Mouse (Mus musculus) midbrain, embryonic 16.5 days (tissue): ENCODE data around the gene Cp. TPM values are rescaled to one million over a fixed set of nuclear protein-coding genes. Genes with fewer than 3 reads are reported as not detected.
"Not testable (repeated sequence)": the region's sequence is repeated elsewhere in the genome, so short reads cannot be mapped to it uniquely, and the experiment has no call there.

Experiments used
- ATAC-seq: fragments of 200-750 bp; cut with Nextera tagmentation; 2 replicates; pipeline ENCODE4 v1.8.0; 2017; ENCODE audit warnings: moderate TSS enrichment
- H3K27ac ChIP-seq: fragments of 300-500 bp; sonication (generic); 2 replicates; pipeline ENCODE4 v1.5.1; 2014; ENCODE audit warnings: mild to moderate bottlenecking, low read length, mixed read lengths
- H3K27me3 ChIP-seq: fragments of 300-500 bp; sonication (generic); 2 replicates; pipeline ENCODE4 v1.6.1; 2014; ENCODE audit warnings: low read depth, low read length, mixed read lengths; ENCODE audit not compliant: control insufficient read depth, insufficient read depth
- H3K36me3 ChIP-seq: fragments of 300-500 bp; sonication (generic); 2 replicates; pipeline ENCODE4 v1.6.1; 2014; ENCODE audit warnings: mild to moderate bottlenecking, low read length, moderate library complexity, mixed read lengths; ENCODE audit not compliant: control insufficient read depth, insufficient read depth
- H3K4me1 ChIP-seq: fragments of 300-500 bp; sonication (generic); 2 replicates; pipeline ENCODE4 v1.6.1; 2014; ENCODE audit warnings: mild to moderate bottlenecking, low read length, mixed read lengths; ENCODE audit not compliant: control insufficient read depth, insufficient read depth
- H3K4me2 ChIP-seq: fragments of 300-500 bp; sonication (generic); 2 replicates; pipeline ENCODE4 v1.6.1; 2014; ENCODE audit warnings: mild to moderate bottlenecking, low read length, mixed read lengths
- H3K4me3 ChIP-seq: fragments of 300-500 bp; sonication (generic); 2 replicates; pipeline ENCODE4 v1.5.1; 2014; ENCODE audit warnings: low read depth, mild to moderate bottlenecking, low read length, moderate library complexity, mixed read lengths
- H3K9ac ChIP-seq: fragments of 300-500 bp; sonication (generic); 2 replicates; pipeline ENCODE4 v1.6.1; 2014; ENCODE audit warnings: low read depth, low read length, mixed read lengths
- H3K9me3 ChIP-seq: fragments of 300-500 bp; sonication (generic); replicated peaks from 2 replicates; pipeline ENCODE4 v1.6.1; 2014; ENCODE audit warnings: mild to moderate bottlenecking, low read length, mixed read lengths; ENCODE audit not compliant: control insufficient read depth, poor library complexity, severe bottlenecking
- WGBS: fragments of 180-500 bp; shearing (Covaris S2); extraction: QIAGEN DNeasy Blood & Tissue Kit; methylation state at CpG from one replicate; pipeline ENCODE4 v1.1.7; 2014; 5-methylcytosine and 5-hydroxymethylcytosine counted together
- polyA plus RNA-seq: library from polyadenylated mRNA; unstranded; fragments of >200 nt; fragmentation: Nextera tagmentation; extraction: Ambion mirVana; gene quantifications from 2 replicates; pipeline ENCODE4 v1.2.1, GENCODE M21; 2015

Cp gene
- polyA plus RNA-seq, 1 experiment from 2014 or later, result 10.2 TPM

DNA sequence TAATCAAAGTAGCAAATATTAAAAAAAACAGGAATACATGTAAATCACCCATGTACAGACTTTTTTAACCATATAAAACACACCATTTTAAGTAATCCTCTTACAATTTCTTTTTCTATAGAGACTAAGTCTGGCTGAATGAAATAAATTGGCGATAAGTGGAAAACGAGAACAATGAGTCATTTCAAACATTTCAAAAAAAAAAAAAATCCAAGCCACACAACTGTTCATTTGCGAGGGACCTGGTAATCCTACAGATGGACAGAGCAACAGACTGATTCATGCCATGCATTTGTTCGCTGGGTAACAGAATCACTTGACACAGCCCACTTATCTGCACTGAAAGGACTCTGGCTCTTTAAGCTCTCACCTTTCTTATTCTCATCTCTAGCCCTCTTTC is 35.5 kb downstream of the Cp start:
- ATAC-seq, result no peak
- no peak overlapping the region for H3K27ac ChIP-seq
- no peak overlapping the region for H3K4me3 ChIP-seq
- H3K9me3 ChIP-seq, result no peaks in the 10 kb centered on the region
- no peaks in the 10 kb centered on the region for H3K36me3 ChIP-seq
- H3K4me1 ChIP-seq, result no peaks in the 10 kb centered on the region
- no peaks in the 10 kb centered on the region for H3K27me3 ChIP-seq
- no peak overlapping the region for H3K4me2 ChIP-seq
- WGBS, result 51% methylated on average over 4 of the region's 4 CpGs
- no peak overlapping the region for H3K9ac ChIP-seq

DNA sequence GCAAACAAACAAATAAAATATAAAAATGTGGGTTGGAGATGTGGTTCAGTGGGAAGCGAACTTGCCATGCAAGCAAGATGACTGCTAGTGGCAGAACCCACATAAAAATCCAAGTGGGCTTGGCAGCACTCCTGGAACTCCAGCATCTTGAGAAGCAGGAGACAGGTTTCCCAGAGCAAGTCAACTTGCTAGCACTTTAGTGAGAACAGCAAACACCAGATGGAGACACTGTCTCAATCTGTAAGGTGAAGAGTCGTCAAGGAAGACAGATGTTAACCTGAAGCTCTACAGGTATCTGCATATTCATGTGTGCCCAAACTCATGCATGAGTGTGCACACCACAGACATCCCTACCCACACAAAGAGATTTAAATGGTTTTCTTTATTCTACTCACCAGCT is 42.7 kb downstream of the Cp start:
- no peak for ATAC-seq
- Histone ChIP-seq H3K4me2 (no peak overlapping the region), H3K36me3 (peaks cover 10% of the 10 kb centered on the region), H3K9ac (no peak overlapping the region), H3K4me3 (no peak overlapping the region), H3K9me3 (no peaks in the 10 kb centered on the region), H3K27ac (no peak overlapping the region), H3K27me3 (no peaks in the 10 kb centered on the region), H3K4me1 (no peaks in the 10 kb centered on the region)
- 85% methylated on average over 2 of the region's 2 CpGs for WGBS

DNA sequence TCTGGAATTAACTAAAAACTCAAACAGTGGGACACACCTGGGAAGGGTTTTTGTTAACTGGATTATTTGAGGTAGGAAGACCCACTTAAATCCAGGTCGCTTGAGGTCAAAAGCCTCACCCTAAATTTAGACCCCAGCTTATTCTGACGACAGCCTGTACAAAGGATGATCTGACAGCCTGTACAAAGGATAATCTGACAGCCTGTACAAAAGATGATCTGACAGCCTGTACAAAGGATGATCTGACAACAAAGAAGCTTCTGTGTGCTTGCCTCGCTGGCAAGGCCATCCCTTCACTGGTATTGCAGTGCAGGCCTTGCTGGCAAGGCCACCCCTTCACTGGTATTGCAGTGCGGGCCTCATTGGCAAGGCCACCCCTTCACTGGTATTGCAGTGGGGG is 44.0 kb downstream of the Cp start:
- WGBS, result 52% methylated on average over 4 of the region's 4 CpGs
- no peak overlapping the region for H3K27ac ChIP-seq
- H3K4me3 ChIP-seq, result no peak overlapping the region
- H3K9me3 ChIP-seq, result no peaks in the 10 kb centered on the region
- H3K4me1 ChIP-seq, result no peaks in the 10 kb centered on the region
- H3K27me3 ChIP-seq, result no peaks in the 10 kb centered on the region
- H3K9ac ChIP-seq, result no peak overlapping the region
- H3K4me2 ChIP-seq, result no peak overlapping the region
- ATAC-seq, result no peak
- peaks cover 10% of the 10 kb centered on the region for H3K36me3 ChIP-seq

DNA sequence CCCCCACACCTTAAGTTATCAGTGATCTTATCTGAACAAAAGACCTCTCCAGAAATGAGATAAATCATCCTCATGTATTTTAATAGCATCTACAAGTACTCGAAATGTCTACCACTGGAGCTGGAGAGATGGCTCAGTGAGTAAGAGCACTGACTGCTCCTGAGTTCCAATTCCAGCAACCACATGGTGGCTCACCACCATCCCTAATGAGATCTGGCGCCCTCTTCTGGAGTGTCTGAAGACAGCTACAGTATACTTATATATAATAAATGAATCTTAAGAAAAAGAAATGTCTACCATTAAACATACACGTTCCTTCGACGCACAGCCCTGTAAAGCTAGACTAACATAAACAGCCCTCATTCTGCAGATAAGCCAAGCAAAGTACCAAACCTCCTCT is 45.9 kb downstream of the Cp start:
- no peaks in the 10 kb centered on the region for H3K4me1 ChIP-seq
- no peaks in the 10 kb centered on the region for H3K9me3 ChIP-seq
- WGBS, result 78% methylated on average over 5 of the region's 5 CpGs
- no peaks in the 10 kb centered on the region for H3K27me3 ChIP-seq
- H3K9ac ChIP-seq, result no peak overlapping the region
- H3K4me2 ChIP-seq, result no peak overlapping the region
- H3K4me3 ChIP-seq, result no peak overlapping the region
- no peak for ATAC-seq
- no peak overlapping the region for H3K27ac ChIP-seq
- H3K36me3 ChIP-seq, result peaks cover 10% of the 10 kb centered on the region

DNA sequence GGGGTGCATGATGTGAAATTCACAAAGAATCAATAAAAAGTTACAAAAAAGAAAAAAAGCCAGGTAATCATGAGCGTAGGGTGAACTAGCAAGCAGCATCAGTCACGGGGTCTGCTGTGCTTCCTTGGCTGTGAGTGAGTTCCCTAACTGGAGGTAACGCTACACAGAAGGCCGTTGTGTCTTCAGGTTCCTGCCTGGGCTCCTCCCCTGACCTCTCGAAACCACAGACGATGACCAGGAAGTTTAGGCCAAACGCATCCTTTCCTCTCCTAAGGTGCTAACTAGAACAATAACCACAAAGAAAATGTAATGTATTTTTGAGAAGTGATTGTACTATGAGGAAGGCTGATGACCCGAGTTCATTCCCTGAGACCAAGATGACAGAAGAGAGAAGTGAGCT is 47.6 kb downstream of the Cp start:
- WGBS, result 94% methylated on average over 8 of the region's 8 CpGs
- Histone ChIP-seq H3K36me3 (peaks cover 8% of the 10 kb centered on the region), H3K27me3 (no peaks in the 10 kb centered on the region), H3K27ac (no peak overlapping the region), H3K9me3 (no peaks in the 10 kb centered on the region), H3K4me3 (no peak overlapping the region), H3K4me2 (no peak overlapping the region), H3K4me1 (no peaks in the 10 kb centered on the region), H3K9ac (no peak overlapping the region)
- ATAC-seq, result no peak

DNA sequence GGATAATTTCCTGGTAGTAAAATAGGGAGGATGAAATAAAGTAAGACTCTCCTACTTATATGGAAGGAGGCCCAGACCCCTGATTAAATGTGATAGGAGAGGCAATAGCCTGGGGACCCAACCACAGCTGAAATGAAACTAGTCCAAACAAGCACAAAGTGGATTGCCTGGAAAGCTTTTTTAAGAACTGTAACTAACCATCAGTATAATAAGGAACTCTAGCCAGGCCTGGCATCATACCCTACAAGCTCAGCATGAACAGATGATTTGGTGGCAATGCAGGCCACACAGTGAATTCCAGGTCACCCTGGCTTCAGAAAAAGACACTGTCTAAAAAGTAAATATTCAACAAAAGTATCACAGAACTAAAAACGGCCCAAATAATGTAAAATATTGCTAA is 48.8 kb downstream of the Cp start:
- H3K4me2 ChIP-seq, result no peak overlapping the region
- no peaks in the 10 kb centered on the region for H3K4me1 ChIP-seq
- H3K9me3 ChIP-seq, result no peaks in the 10 kb centered on the region
- WGBS, result 75% methylated on average over 1 of the region's 1 CpGs
- no peak overlapping the region for H3K27ac ChIP-seq
- H3K4me3 ChIP-seq, result no peak overlapping the region
- peaks cover 5% of the 10 kb centered on the region; the same call in 1 of the 2 replicates for H3K36me3 ChIP-seq
- H3K9ac ChIP-seq, result no peak overlapping the region
- no peak for ATAC-seq
- H3K27me3 ChIP-seq, result no peaks in the 10 kb centered on the region

DNA sequence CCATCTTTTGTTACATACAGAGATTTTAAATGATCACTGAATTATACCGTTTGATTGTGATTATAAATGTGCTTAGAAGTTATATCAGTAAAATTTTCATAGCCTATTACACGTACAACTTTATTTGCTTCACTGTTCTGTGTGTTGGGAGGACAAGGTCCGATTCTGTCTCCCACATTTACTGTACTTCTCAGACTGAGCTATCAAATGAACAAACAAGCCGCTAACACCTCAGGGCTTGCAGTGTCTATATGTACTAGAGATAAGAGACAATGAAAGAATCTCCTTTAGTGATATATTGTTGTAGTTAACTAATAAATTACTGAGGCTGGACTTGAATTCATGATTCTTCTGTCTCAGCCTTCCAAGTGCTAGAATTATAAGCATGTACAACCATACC is 50.4 kb downstream of the Cp start:
- ATAC-seq, result no peak
- no peak overlapping the region for H3K27ac ChIP-seq
- 96% methylated on average over 4 of the region's 4 CpGs for WGBS

DNA sequence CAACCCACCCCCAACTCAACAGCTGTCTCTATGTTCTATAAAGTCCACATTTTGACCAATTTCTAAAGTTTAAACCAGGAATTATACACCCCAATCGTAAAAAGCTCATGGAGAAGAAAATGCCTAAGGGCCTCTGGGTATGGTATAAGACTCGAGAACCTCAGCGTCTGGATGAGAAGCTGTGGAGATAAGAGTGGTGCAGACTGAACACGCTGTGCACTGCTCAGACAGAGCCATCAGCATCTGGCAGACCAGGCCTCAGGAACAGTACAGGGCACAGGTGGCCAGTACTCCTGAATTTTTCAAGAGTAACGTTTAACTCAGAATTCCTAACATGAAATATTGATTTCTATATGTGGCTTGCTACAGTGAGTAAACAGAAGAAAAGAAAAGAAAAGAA is 50.9 kb downstream of the Cp start:
- H3K4me1 ChIP-seq, result no peaks in the 10 kb centered on the region
- no peak overlapping the region for H3K27ac ChIP-seq
- 88% methylated on average over 5 of the region's 5 CpGs for WGBS

More for the DNA sequence above, 50.4 kb downstream of the Cp start:
- Histone ChIP-seq H3K9ac (no peak overlapping the region), H3K9me3 (no peaks in the 10 kb centered on the region), H3K4me1 (no peaks in the 10 kb centered on the region), H3K27me3 (no peaks in the 10 kb centered on the region), H3K4me3 (no peak overlapping the region), H3K4me2 (no peak overlapping the region), H3K36me3 (peaks cover 3% of the 10 kb centered on the region; the same call in 1 of the 2 replicates)

DNA sequence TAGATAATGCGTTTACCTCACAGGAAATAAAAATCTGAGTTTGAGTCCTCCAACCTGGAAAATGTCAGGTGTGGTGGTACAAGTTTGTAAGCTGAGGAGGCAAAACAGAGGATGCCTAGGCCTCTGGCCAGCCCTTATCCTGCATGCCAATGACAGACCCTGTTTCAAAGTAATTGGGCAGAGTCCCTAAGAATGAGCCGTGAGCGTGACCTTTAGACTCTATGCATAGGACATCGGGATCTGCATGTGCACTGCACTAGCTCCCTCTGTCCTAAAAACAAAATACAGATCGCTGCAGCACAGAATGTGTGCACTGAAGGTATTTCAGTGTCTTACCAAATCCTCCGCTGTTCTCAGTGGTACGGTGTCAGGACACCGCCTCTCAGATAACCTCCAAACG is 53.6 kb downstream of the Cp start:
- Histone ChIP-seq H3K27ac (no peak overlapping the region), H3K36me3 (peaks cover 6% of the 10 kb centered on the region; the same call in 1 of the 2 replicates), H3K9me3 (no peaks in the 10 kb centered on the region), H3K9ac (no peak overlapping the region), H3K27me3 (no peaks in the 10 kb centered on the region), H3K4me2 (no peak overlapping the region), H3K4me1 (no peaks in the 10 kb centered on the region), H3K4me3 (no peak overlapping the region)
- no peak for ATAC-seq
- WGBS, result 91% methylated on average over 9 of the region's 9 CpGs

More for the DNA sequence above, 50.9 kb downstream of the Cp start:
- Histone ChIP-seq H3K9me3 (no peaks in the 10 kb centered on the region), H3K9ac (no peak overlapping the region), H3K27me3 (no peaks in the 10 kb centered on the region), H3K4me2 (no peak overlapping the region), H3K4me3 (no peak overlapping the region), H3K36me3 (peaks cover 3% of the 10 kb centered on the region; the same call in 1 of the 2 replicates)
- ATAC-seq, result no peak

DNA sequence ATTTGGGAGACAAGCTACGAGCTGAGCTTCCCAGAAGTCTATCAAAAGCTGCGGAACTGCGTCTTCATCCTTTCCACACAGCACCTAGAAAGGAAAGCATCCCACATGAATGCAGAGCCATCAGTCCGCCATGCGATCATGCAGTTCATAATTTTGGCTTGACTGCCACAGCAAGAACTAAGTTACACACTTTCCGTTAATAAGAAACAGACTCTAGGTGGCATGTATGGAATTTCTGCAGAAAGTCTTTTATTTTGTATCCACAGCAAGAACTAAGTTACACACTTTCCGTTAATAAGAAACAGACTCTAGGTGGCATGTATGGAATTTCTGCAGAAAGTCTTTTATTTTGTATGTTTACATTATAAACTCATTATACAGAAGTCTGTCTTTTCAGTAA is 54.1 kb downstream of the Cp start:
- not testable (repeated sequence) for H3K4me1 ChIP-seq, H3K27ac ChIP-seq, ATAC-seq, H3K9me3 ChIP-seq, H3K9ac ChIP-seq, H3K4me2 ChIP-seq, H3K36me3 ChIP-seq, H3K4me3 ChIP-seq, H3K27me3 ChIP-seq
- 92% methylated on average over 7 of the region's 7 CpGs for WGBS
